Mouse (Mus musculus) liver, embryonic 11.5 days (tissue): ENCODE measurements around the gene Dyrk1b. TPM values are rescaled to one million over a fixed set of nuclear protein-coding genes. Genes with fewer than 3 reads are reported as not detected.
A peak's percentile ranks its signal among the peaks of the same experiment; 100 is the strongest.
"Not testable (repeated sequence)": the region's sequence is repeated elsewhere in the genome, so short reads cannot be mapped to it uniquely, and the experiment has no call there.

ENCODE experiments used
- ATAC-seq: fragments of 200-750 bp; cut with Nextera tagmentation; replicated peaks from 2 replicates; pipeline ENCODE4 v1.8.0; 2017; ENCODE audit warnings: moderate number of reproducible peaks, mild to moderate bottlenecking, moderate TSS enrichment, moderate library complexity; ENCODE audit not compliant: low FRiP score
- DNase-seq: peaks from one replicate; pipeline ENCODE4 v3.0.0-alpha.2; 2017; ENCODE audit warnings: low spot score
- H3K27ac ChIP-seq: fragments of 300-500 bp; sonication (generic); 2 replicates; pipeline ENCODE4 v1.5.1; 2014; ENCODE audit warnings: mild to moderate bottlenecking, low read depth, low read length, control low read depth
- H3K27me3 ChIP-seq: fragments of 300-500 bp; sonication (generic); replicated peaks from 2 replicates; pipeline ENCODE4 v1.6.1; 2014; ENCODE audit warnings: low read length, mixed read lengths; ENCODE audit not compliant: control insufficient read depth, insufficient read depth
- H3K36me3 ChIP-seq: fragments of 300-500 bp; sonication (generic); 2 replicates; pipeline ENCODE4 v1.6.1; 2014; ENCODE audit warnings: mild to moderate bottlenecking, low read length, moderate library complexity, mixed read lengths; ENCODE audit not compliant: control insufficient read depth, insufficient read depth
- H3K4me1 ChIP-seq: fragments of 300-500 bp; sonication (generic); replicated peaks from 2 replicates; pipeline ENCODE4 v1.6.1; 2014; ENCODE audit warnings: low read length, mixed read lengths; ENCODE audit not compliant: control insufficient read depth, insufficient read depth
- H3K4me2 ChIP-seq: fragments of 300-500 bp; sonication (generic); 2 replicates; pipeline ENCODE4 v1.6.1; 2014; ENCODE audit warnings: mild to moderate bottlenecking, control low read depth, moderate library complexity
- H3K4me3 ChIP-seq: fragments of 300-500 bp; sonication (generic); 2 replicates; pipeline ENCODE4 v1.5.1; 2014; ENCODE audit warnings: low read depth, low read length, control low read depth
- H3K9ac ChIP-seq: fragments of 300-500 bp; sonication (generic); 2 replicates; pipeline ENCODE4 v1.6.1; 2014; ENCODE audit warnings: low read depth, low read length, control low read depth
- H3K9me3 ChIP-seq: fragments of 300-500 bp; sonication (generic); 2 replicates; pipeline ENCODE4 v1.6.1; 2016; ENCODE audit warnings: low read length, inconsistent platforms, mixed read lengths; ENCODE audit not compliant: control insufficient read depth
- WGBS: fragments of 180-500 bp; shearing (Covaris S2); extraction: QIAGEN DNeasy Blood & Tissue Kit; methylation state at CpG from one replicate; pipeline ENCODE4 v1.1.7; 2014; 5-methylcytosine and 5-hydroxymethylcytosine counted together
- polyA plus RNA-seq: library from polyadenylated mRNA; unstranded; fragments of >200 nt; fragmentation: Nextera tagmentation; extraction: Ambion mirVana; gene quantifications from 2 replicates; pipeline ENCODE4 v1.2.1, GENCODE M21; 2014

Dyrk1b gene
- 5.2 and 6.0 TPM in 2 replicates for polyA plus RNA-seq

DNA sequence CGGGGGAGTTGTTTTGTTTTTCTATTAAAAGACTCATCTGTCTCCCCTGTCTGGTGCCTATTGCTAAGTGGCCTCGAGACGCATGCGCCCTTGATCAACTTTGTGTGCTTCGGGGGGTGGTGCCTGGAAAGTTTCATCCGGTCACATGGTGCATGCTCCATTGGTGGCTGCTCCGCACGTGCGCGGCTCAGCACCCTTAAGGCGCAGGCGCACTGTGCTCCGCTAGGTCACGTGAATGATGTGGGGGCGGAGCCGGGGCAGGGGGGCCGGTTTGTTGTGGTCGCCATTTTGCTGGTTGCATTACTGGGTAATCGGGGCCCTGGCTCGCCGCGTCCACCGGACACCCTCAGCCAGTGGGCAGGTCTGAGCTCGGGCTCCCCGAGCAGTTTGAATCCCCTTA lies at the start of gene Dyrk1b:
Gene Dyrk1b, plus strand, starts transcription at position 242 of the 400 bp plus-strand sequence.
- peaks cover 14% of the 10 kb centered on the region for H3K4me1 ChIP-seq
- H3K36me3 ChIP-seq, result peaks cover 54% of the 10 kb centered on the region
- peak within 1 kb of the TSS; percentile 74 for H3K9ac ChIP-seq
- peak within 1 kb of the TSS; percentile 91 for H3K4me3 ChIP-seq
- DNase-seq, result peak; percentile 99
- ATAC-seq, result peak; percentile 86
- H3K27ac ChIP-seq, result peak within 1 kb of the TSS; percentile 77
- WGBS, result under 1% methylated on average over 25 of the region's 25 CpGs
- H3K9me3 ChIP-seq, result no peaks in the 10 kb centered on the region
- peak within 1 kb of the TSS; percentile 71 for H3K4me2 ChIP-seq
- H3K27me3 ChIP-seq, result no peaks in the 10 kb centered on the region

GRCm38 (mm10) chr7:28137613-28138012 lies 41.7 kb upstream of the Dyrk1b start:
- Histone ChIP-seq H3K4me1 (no peaks in the 10 kb centered on the region), H3K4me3 (no peak overlapping the region), H3K27ac (no peak overlapping the region), H3K9me3 (peaks cover 2% of the 10 kb centered on the region; the same call in 1 of the 2 replicates), H3K36me3 (no peaks in the 10 kb centered on the region), H3K9ac (no peak overlapping the region), H3K27me3 (no peaks in the 10 kb centered on the region), H3K4me2 (no peak overlapping the region)
- WGBS, result 61% methylated on average over 5 of the region's 5 CpGs
- no peak for DNase-seq
- ATAC-seq, result no peak

- Histone ChIP-seq H3K4me2 (no peak overlapping the region), H3K9ac (no peak overlapping the region), H3K4me3 (no peak overlapping the region), H3K27me3 (no peaks in the 10 kb centered on the region), H3K4me1 (no peaks in the 10 kb centered on the region), H3K36me3 (no peaks in the 10 kb centered on the region), H3K27ac (no peak overlapping the region), H3K9me3 (no peaks in the 10 kb centered on the region)
- WGBS, result 17% methylated on average over 3 of the region's 3 CpGs
- peak; percentile 67 for DNase-seq
- ATAC-seq, result no peak
Measured at GRCm38 (mm10) chr7:28148263-28148662, 31.0 kb upstream of the Dyrk1b start.

- 78% methylated on average over 1 of the region's 1 CpGs for WGBS
- H3K9me3 ChIP-seq, result no peaks in the 10 kb centered on the region
- H3K27ac ChIP-seq, result no peak overlapping the region
- ATAC-seq (no peak), DNase-seq (no peak)
- H3K27me3 ChIP-seq, result no peaks in the 10 kb centered on the region
- H3K4me1 ChIP-seq, result no peaks in the 10 kb centered on the region
- no peak overlapping the region for H3K9ac ChIP-seq
- H3K4me3 ChIP-seq, result no peak overlapping the region
- no peaks in the 10 kb centered on the region for H3K36me3 ChIP-seq
- no peak overlapping the region for H3K4me2 ChIP-seq
Measured at GRCm38 (mm10) chr7:28149841-28150240, 29.4 kb upstream of the Dyrk1b start.

DNA sequence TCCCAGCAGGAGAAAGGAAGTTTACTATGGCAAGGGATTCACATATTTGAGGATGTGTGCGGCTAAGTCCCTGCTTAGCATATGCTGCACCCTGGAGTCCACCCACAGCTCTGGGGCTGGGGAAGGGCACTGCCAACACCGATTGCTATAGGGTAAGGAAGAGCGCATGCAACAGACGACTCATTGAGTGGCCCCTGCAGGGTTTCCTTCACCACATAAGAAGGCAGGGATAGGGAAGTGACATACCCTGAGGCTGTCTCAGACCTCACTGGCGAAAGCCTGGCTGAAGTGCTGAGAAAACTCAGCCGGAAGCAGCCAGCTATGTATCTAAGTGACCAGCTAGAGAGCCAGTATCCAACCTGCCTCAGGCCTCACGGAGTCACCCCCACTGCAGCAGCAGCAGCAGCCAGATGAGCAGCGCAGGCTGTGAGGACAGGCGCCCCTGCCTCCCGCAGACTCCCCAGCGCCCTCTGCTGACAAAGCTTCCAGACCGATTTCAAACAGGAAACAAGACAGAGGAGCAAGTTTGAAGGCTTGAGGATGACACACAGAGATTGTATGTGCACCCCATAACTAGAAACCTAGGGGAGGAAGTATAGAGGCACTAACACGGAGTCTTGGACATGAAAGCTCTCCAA lies 27.6 kb upstream of the Dyrk1b start:
- no peak for ATAC-seq
- Histone ChIP-seq H3K27me3 (no peaks in the 10 kb centered on the region), H3K4me2 (no peak overlapping the region; the same call in 1 of the 2 replicates), H3K4me3 (no peak overlapping the region), H3K27ac (no peak overlapping the region), H3K4me1 (no peaks in the 10 kb centered on the region), H3K36me3 (no peaks in the 10 kb centered on the region), H3K9me3 (no peaks in the 10 kb centered on the region), H3K9ac (no peak overlapping the region)
- 14% methylated on average over 13 of the region's 13 CpGs for WGBS
- DNase-seq, result peak; percentile 43

- H3K9me3 ChIP-seq, H3K27ac ChIP-seq, H3K9ac ChIP-seq, DNase-seq, H3K4me1 ChIP-seq, H3K36me3 ChIP-seq, H3K27me3 ChIP-seq, H3K4me2 ChIP-seq, H3K4me3 ChIP-seq, ATAC-seq: not testable (repeated sequence)
- WGBS, result 44% methylated on average over 5 of the region's 5 CpGs
Measured at GRCm38 (mm10) chr7:28153595-28153994, 25.7 kb upstream of the Dyrk1b start.

GRCm38 (mm10) chr7:28159292-28159691 lies 20.0 kb upstream of the Dyrk1b start:
- H3K4me1 ChIP-seq, result no peaks in the 10 kb centered on the region
- H3K9me3 ChIP-seq, result no peaks in the 10 kb centered on the region
- WGBS, result 44% methylated on average over 6 of the region's 6 CpGs
- no peak overlapping the region for H3K27ac ChIP-seq
- H3K9ac ChIP-seq, result no peak overlapping the region
- no peak overlapping the region for H3K4me2 ChIP-seq
- H3K4me3 ChIP-seq, result no peak overlapping the region
- H3K27me3 ChIP-seq, result no peaks in the 10 kb centered on the region
- no peak for DNase-seq
- H3K36me3 ChIP-seq, result no peaks in the 10 kb centered on the region
- no peak for ATAC-seq

GRCm38 (mm10) chr7:28159893-28160292 lies 19.4 kb upstream of the Dyrk1b start:
- WGBS, result 80% methylated on average over 3 of the region's 3 CpGs

DNA sequence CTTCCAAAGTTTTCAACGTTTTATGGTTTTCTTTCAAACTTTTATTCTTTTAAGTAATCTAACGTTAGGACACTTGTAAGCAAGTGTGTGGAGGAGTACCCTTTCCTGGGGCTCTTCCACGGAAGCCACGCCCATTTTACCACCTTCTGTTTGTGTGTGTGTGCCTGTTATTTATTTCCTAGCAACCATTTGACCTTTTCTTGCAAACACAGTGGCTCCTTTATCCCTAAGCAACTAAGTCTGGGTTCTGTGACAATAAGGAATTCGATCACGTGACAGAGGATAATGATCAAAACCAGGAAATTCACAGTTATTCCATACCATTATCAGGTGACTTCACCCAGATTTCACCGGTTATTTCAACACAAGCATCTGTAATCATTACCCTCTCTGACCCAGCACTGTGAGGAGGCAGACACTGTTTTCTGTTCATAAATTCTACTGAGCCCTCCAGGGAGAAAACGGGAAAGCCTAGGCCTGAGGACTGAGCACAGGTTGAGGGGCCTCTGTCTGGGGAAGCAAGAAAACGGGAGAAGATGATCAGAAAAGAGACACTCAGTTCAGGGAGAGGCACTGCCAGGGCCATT lies 18.0 kb upstream of the Dyrk1b start:
- no peak overlapping the region for H3K27ac ChIP-seq
- H3K36me3 ChIP-seq, result no peaks in the 10 kb centered on the region
- no peak overlapping the region for H3K4me3 ChIP-seq
- WGBS, result 57% methylated on average over 9 of the region's 9 CpGs
- H3K9ac ChIP-seq, result no peak overlapping the region
- no peaks in the 10 kb centered on the region for H3K27me3 ChIP-seq
- DNase-seq, result no peak
- no peak for ATAC-seq
- H3K9me3 ChIP-seq, result peaks cover 3% of the 10 kb centered on the region
- H3K4me1 ChIP-seq, result no peaks in the 10 kb centered on the region
- H3K4me2 ChIP-seq, result no peak overlapping the region

More at GRCm38 (mm10) chr7:28159893-28160292, 19.4 kb upstream of the Dyrk1b start:
- H3K27me3 ChIP-seq, result no peaks in the 10 kb centered on the region
- no peaks in the 10 kb centered on the region for H3K36me3 ChIP-seq
- no peaks in the 10 kb centered on the region for H3K4me1 ChIP-seq
- no peak overlapping the region for H3K27ac ChIP-seq
- H3K9ac ChIP-seq, result no peak overlapping the region
- ATAC-seq (no peak), DNase-seq (no peak)
- no peak overlapping the region for H3K4me2 ChIP-seq
- H3K9me3 ChIP-seq, result no peaks in the 10 kb centered on the region
- H3K4me3 ChIP-seq, result no peak overlapping the region
